Mouse (Mus musculus): ENCODE data around the gene Kifc3. TPM values are rescaled to one million over a fixed set of nuclear protein-coding genes. Genes with fewer than 3 reads are reported as not detected.
"Not testable (repeated sequence)": the region's sequence is repeated elsewhere in the genome, so short reads cannot be mapped to it uniquely, and the experiment has no call there.

The Kifc3 gene
- polyA plus RNA-seq, 1 experiment from 2014 or later, result 17.4 TPM

DNA sequence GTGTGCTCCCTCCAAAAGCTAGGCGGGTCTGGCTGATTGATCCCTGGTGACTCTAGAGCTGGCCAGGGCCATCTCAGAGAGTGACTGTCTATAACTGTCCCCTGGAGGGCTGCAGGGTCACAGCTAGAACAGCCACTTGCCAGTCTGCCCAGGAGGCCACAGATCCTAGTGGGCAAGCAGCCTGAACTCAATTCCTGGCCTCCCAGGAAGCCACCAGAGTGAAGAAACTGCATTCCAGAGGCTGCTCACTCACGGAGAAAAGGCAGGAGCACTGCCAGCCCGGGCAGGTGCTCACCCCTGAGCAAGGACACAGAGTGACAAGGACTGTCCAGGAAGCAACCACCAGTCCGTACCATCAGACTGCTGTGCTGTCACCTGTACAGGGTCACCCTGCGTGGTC is 34.9 kb downstream of the Kifc3 start:
- no peaks in the 10 kb centered on the region for H3K27me3 ChIP-seq
- H3K36me3 ChIP-seq, result no peaks in the 10 kb centered on the region
- H3K9ac ChIP-seq, result no peak overlapping the region
- no peak overlapping the region for H3K4me2 ChIP-seq (replicated peaks)
- H3K4me3 ChIP-seq, result no peak overlapping the region
- no peak for ATAC-seq (ENCODE audit: low FRiP score)
- 60% methylated on average over 5 of the region's 5 CpGs for WGBS
- H3K4me1 ChIP-seq, result peaks cover 16% of the 10 kb centered on the region
- H3K9me3 ChIP-seq (replicated peaks), result no peaks in the 10 kb centered on the region
- H3K27ac ChIP-seq, result peak overlapping the region; percentile 37; the same call in 1 of the 2 replicates

DNA sequence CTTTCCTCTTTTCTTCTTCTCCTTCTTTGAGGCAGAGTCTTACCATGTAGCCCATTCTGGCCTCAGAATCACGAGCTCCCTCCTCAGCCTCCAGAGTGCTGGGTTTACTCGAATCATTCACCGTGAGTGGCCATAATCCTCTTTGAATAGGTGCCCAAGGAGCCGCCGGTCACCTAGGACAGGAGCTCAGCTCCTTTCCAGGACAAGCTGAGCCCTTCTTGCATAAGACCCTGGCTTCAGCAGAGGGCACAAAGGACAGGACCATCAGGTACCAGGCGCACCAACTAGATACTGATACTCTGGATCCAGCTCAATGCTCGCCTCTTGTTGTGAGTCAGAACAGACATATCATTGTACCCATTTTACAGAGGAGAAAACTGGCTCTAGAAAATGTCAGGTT is 36.2 kb downstream of the Kifc3 start:
- ATAC-seq (ENCODE audit: low FRiP score), result no peak
- peaks cover 19% of the 10 kb centered on the region for H3K4me1 ChIP-seq
- no peaks in the 10 kb centered on the region for H3K36me3 ChIP-seq
- WGBS, result 85% methylated on average over 7 of the region's 7 CpGs
- H3K27ac ChIP-seq, result no peak overlapping the region
- H3K4me2 ChIP-seq (replicated peaks), result no peak overlapping the region
- H3K9ac ChIP-seq, result no peak overlapping the region
- H3K9me3 ChIP-seq (replicated peaks), result no peaks in the 10 kb centered on the region
- H3K4me3 ChIP-seq, result no peak overlapping the region
- H3K27me3 ChIP-seq, result no peaks in the 10 kb centered on the region

GRCm38 (mm10) chr8:95165923-95166322 is 36.7 kb downstream of the Kifc3 start:
- Histone ChIP-seq H3K27ac (no peak overlapping the region), H3K4me3 (no peak overlapping the region), H3K9ac (no peak overlapping the region), H3K4me2 (replicated peaks) (no peak overlapping the region), H3K27me3 (no peaks in the 10 kb centered on the region), H3K36me3 (no peaks in the 10 kb centered on the region), H3K9me3 (replicated peaks) (no peaks in the 10 kb centered on the region), H3K4me1 (peaks cover 19% of the 10 kb centered on the region)
- no peak for ATAC-seq (ENCODE audit: low FRiP score)
- 73% methylated on average over 11 of the region's 11 CpGs for WGBS

DNA sequence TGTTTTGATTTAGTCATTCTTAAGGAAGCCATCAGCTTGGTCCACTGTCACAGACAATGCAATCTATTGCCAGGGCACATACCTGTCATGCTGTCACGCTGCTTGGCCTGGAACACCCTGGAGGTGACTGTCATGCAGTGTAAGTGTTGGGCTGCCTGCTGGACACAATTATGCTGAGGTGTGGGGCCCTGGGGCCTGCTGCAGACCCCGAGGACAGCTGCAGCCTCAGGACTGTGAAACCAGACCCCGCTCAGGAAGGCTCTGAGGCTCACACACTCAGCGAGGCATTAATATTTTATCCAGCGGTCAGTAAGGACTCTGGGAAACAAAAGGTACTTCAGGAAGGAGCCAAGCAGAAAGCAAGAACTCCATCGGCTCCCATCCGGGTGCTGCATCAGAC is 38.1 kb downstream of the Kifc3 start:
- ATAC-seq (ENCODE audit: low FRiP score), result no peak
- Histone ChIP-seq H3K27ac (0 out of 2 replicates have a peak overlapping the region, but pooled peaks have one; percentile 4), H3K4me2 (replicated peaks) (no peak overlapping the region), H3K36me3 (no peaks in the 10 kb centered on the region), H3K9me3 (replicated peaks) (no peaks in the 10 kb centered on the region), H3K27me3 (no peaks in the 10 kb centered on the region), H3K9ac (no peak overlapping the region), H3K4me3 (no peak overlapping the region), H3K4me1 (peaks cover 19% of the 10 kb centered on the region)
- WGBS, result 61% methylated on average over 7 of the region's 7 CpGs

DNA sequence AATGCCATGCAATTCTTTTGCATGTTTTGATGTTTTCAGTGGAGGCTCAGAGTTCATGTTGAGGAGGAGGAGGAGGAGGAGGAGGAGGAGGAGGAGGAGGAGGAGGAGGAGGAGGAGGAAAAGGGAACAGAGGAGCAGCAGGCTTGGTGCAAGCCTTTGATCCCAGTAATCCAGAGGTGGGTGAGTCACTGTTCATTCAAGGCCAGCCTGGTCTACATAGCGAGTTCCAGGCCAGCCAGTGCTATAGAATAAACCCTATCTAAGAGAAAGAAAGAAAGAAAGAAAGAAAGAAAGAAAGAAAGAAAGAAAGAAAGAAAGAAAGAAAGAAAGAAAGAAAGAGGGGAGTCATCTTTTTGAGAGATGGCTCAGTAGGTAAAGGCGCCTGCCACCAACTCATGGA is 38.6 kb downstream of the Kifc3 start:
- 88% methylated on average over 2 of the region's 2 CpGs for WGBS
- not testable (repeated sequence) for H3K36me3 ChIP-seq; H3K9ac ChIP-seq; ATAC-seq (ENCODE audit: low FRiP score); H3K27ac ChIP-seq; H3K9me3 ChIP-seq (replicated peaks); H3K27me3 ChIP-seq; H3K4me3 ChIP-seq; H3K4me2 ChIP-seq (replicated peaks)
- peaks cover 19% of the 10 kb centered on the region for H3K4me1 ChIP-seq

DNA sequence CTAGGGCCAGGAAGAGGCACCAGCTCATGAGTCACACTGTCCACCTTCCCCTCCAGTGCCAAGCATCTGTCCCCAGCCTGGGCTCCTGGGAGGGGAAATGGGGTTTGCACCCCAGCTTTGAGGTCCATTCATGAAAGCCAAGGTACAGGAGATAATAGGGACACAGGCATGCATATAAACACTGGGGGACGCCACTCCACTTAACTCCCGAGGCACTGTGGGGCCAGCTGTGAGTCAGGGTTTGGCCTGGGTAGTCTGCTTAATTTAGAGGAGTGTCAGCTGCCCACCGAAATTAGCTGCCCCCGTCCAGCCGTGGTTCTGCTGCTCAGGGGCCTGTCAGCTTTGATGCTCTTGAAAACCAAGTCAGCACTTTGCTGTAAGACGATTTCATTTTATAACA is 39.8 kb downstream of the Kifc3 start:
- no peak overlapping the region for H3K9ac ChIP-seq
- H3K27me3 ChIP-seq, result no peaks in the 10 kb centered on the region
- peaks cover 18% of the 10 kb centered on the region for H3K4me1 ChIP-seq
- 0 out of 2 replicates have a peak, but pooled peaks have one; percentile 57 for ATAC-seq (ENCODE audit: low FRiP score)
- H3K36me3 ChIP-seq, result no peaks in the 10 kb centered on the region
- 0 out of 2 replicates have a peak overlapping the region, but pooled peaks have one; percentile 35 for H3K27ac ChIP-seq
- WGBS, result 46% methylated on average over 6 of the region's 6 CpGs
- no peaks in the 10 kb centered on the region for H3K9me3 ChIP-seq (replicated peaks)
- no peak overlapping the region for H3K4me2 ChIP-seq (replicated peaks)
- no peak overlapping the region for H3K4me3 ChIP-seq

DNA sequence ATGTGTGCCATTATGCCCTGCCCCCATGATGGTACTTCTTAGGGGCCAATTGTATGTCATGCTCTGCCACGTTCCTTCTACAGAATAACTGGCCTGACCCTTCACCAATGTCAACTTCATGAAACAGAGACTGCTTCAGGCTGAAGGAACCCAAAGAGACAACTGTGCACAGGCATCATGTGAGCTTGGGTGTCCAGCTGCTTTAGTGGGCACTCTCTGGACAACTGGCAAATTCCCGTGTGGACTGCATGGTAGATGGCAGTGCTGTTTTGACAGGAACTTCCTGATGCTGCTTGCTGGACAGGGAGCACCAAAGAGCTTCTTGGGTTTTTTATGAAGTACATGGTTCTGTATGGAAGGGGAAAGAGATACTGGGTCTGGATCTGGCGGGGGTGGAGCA is 43.3 kb downstream of the Kifc3 start:
- Histone ChIP-seq H3K4me3 (no peak overlapping the region), H3K9me3 (replicated peaks) (no peaks in the 10 kb centered on the region), H3K27me3 (no peaks in the 10 kb centered on the region), H3K36me3 (no peaks in the 10 kb centered on the region), H3K4me1 (peaks cover 9% of the 10 kb centered on the region), H3K27ac (no peak overlapping the region), H3K9ac (no peak overlapping the region), H3K4me2 (replicated peaks) (no peak overlapping the region)
- 83% methylated on average over 3 of the region's 3 CpGs for WGBS
- no peak for ATAC-seq (ENCODE audit: low FRiP score)

DNA sequence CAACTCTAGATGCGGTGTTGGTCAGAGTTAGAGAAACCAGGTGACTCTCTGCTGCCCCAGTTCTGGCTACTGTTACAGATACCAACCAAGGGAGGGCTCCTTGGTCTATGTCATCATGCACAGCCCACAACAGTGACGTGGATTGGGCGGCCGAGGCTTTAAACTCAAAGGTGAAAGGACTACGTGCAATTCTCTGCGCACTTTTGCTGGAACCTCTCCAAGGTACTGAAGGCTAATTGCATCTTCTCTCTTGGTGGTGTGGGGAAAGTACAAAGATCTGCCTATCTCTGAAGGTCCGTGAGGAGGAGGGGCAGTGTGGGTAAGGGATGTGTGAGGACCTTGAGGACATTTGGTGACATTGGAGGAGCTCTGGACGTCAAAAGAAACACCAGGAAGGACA is 44.0 kb downstream of the Kifc3 start:
- H3K27me3 ChIP-seq, result no peaks in the 10 kb centered on the region
- H3K9me3 ChIP-seq (replicated peaks), result no peaks in the 10 kb centered on the region
- H3K27ac ChIP-seq, result no peak overlapping the region
- H3K36me3 ChIP-seq, result no peaks in the 10 kb centered on the region
- WGBS, result 77% methylated on average over 8 of the region's 8 CpGs
- H3K4me3 ChIP-seq, result no peak overlapping the region
- H3K4me2 ChIP-seq (replicated peaks), result no peak overlapping the region
- no peak overlapping the region for H3K9ac ChIP-seq
- peaks cover 8% of the 10 kb centered on the region; the same call in 1 of the 2 replicates for H3K4me1 ChIP-seq
- no peak for ATAC-seq (ENCODE audit: low FRiP score)

DNA sequence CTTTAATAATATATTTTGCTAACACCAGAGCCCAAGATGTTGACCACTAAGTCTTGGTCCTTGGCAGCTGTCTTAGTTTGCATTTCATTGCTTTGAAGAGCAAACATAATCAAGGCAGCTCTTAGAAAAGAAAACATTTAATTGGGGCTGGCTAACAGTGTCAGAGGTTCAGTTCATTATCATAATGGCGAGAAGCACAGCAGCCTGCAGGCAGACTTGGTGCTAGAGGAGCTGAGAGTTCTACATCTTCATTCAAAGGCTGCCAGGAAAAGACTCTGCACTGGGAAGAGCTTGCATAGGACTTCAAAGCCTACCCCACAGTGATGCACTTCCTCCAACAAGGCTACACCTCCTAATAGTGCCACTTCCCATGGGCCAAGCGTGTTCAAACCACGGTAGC is 45.5 kb downstream of the Kifc3 start:
- Histone ChIP-seq H3K9me3 (replicated peaks) (no peaks in the 10 kb centered on the region), H3K4me2 (replicated peaks) (no peak overlapping the region), H3K4me3 (no peak overlapping the region), H3K4me1 (peaks cover 4% of the 10 kb centered on the region; the same call in 1 of the 2 replicates), H3K36me3 (no peaks in the 10 kb centered on the region), H3K9ac (no peak overlapping the region), H3K27me3 (no peaks in the 10 kb centered on the region), H3K27ac (no peak overlapping the region)
- ATAC-seq (ENCODE audit: low FRiP score), result no peak
- 68% methylated on average over 3 of the region's 3 CpGs for WGBS

GRCm38 (mm10) chr8:95156108-95156507 is 46.5 kb downstream of the Kifc3 start:
- WGBS, result 91% methylated on average over 6 of the region's 6 CpGs
- ATAC-seq (ENCODE audit: low FRiP score), result no peak

DNA sequence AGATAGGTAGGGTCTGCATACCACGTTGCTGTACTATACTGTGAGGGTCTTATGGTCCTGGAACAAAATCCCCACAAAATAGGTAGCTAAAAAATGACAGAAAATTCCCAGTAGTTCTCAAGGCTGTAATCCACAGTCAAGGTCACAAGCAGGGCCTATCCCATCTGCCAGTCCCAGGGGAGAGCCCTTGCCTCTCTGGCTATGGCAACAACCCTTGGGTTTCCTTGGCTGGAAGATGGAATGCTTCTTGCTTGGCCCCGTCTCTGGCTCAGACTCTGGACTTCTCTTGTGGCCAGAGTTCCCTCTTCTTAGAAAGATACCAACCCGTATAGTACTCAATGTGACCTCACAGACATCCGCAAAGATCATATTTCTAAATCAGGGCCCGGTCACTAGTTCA is 47.3 kb downstream of the Kifc3 start:
- WGBS, result 87% methylated on average over 5 of the region's 5 CpGs
- Histone ChIP-seq H3K36me3 (no peaks in the 10 kb centered on the region), H3K27me3 (no peaks in the 10 kb centered on the region), H3K27ac (no peak overlapping the region), H3K4me1 (peaks cover 4% of the 10 kb centered on the region; the same call in 1 of the 2 replicates), H3K9me3 (replicated peaks) (no peaks in the 10 kb centered on the region), H3K4me2 (replicated peaks) (no peak overlapping the region), H3K9ac (no peak overlapping the region), H3K4me3 (no peak overlapping the region)
- ATAC-seq (ENCODE audit: low FRiP score), result no peak

More at GRCm38 (mm10) chr8:95156108-95156507, 46.5 kb downstream of the Kifc3 start:
- Histone ChIP-seq H3K4me3 (no peak overlapping the region), H3K27ac (no peak overlapping the region), H3K9me3 (replicated peaks) (no peaks in the 10 kb centered on the region), H3K36me3 (no peaks in the 10 kb centered on the region), H3K4me2 (replicated peaks) (no peak overlapping the region), H3K9ac (no peak overlapping the region), H3K27me3 (no peaks in the 10 kb centered on the region), H3K4me1 (peaks cover 4% of the 10 kb centered on the region; the same call in 1 of the 2 replicates)

GRCm38 (mm10) chr8:95154654-95155053 is 48.0 kb downstream of the Kifc3 start:
- WGBS, result 67% methylated on average over 6 of the region's 6 CpGs
- H3K9me3 ChIP-seq (replicated peaks), result no peaks in the 10 kb centered on the region
- H3K36me3 ChIP-seq, result no peaks in the 10 kb centered on the region
- H3K4me1 ChIP-seq, result peaks cover 4% of the 10 kb centered on the region; the same call in 1 of the 2 replicates
- ATAC-seq (ENCODE audit: low FRiP score), result no peak
- no peak overlapping the region for H3K27ac ChIP-seq
- H3K4me3 ChIP-seq, result no peak overlapping the region
- no peak overlapping the region for H3K4me2 ChIP-seq (replicated peaks)
- H3K9ac ChIP-seq, result no peak overlapping the region
- H3K27me3 ChIP-seq, result no peaks in the 10 kb centered on the region

DNA sequence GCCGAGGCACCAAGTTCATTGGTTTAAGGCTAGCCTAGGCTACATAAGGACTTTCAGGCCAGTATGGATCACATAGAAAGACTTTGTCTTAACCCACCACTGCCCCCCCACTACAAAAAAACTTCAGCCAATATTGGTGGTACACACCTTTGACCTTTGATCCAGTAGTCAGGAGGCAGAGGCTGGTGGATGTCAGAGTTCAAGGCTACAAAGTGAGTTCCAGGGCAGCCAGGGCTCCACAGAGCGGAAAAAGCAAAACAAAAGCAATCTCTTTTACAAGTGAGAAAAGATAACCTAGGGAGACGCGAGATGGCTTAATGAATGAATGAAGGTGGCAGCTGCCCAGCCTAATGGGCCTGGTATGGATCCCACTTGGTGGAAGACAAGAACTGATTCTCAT is 48.6 kb downstream of the Kifc3 start:
- ATAC-seq (ENCODE audit: low FRiP score), result no peak
- Histone ChIP-seq H3K27ac (no peak overlapping the region), H3K4me2 (replicated peaks) (no peak overlapping the region), H3K27me3 (no peaks in the 10 kb centered on the region), H3K4me1 (peaks cover 4% of the 10 kb centered on the region; the same call in 1 of the 2 replicates), H3K4me3 (no peak overlapping the region), H3K36me3 (no peaks in the 10 kb centered on the region), H3K9me3 (replicated peaks) (no peaks in the 10 kb centered on the region), H3K9ac (no peak overlapping the region)
- 61% methylated on average over 4 of the region's 4 CpGs for WGBS
